Mouse (Mus musculus) cerebellum, postnatal 4 days (tissue): ENCODE data around the gene Sox13.

Source experiments
- DNase-seq, 2 experiments: peaks; one replicate each; pipeline ENCODE4 v3.0.0; 2022; ENCODE audit warnings: low spot score in 2 of 2, mixed read lengths in 1 of 2

Sox13 gene

GRCm38 (mm10) chr1:133431133-133431532, 7.0 kb upstream of the Sox13 start:
- DNase-seq = no peak

DNA sequence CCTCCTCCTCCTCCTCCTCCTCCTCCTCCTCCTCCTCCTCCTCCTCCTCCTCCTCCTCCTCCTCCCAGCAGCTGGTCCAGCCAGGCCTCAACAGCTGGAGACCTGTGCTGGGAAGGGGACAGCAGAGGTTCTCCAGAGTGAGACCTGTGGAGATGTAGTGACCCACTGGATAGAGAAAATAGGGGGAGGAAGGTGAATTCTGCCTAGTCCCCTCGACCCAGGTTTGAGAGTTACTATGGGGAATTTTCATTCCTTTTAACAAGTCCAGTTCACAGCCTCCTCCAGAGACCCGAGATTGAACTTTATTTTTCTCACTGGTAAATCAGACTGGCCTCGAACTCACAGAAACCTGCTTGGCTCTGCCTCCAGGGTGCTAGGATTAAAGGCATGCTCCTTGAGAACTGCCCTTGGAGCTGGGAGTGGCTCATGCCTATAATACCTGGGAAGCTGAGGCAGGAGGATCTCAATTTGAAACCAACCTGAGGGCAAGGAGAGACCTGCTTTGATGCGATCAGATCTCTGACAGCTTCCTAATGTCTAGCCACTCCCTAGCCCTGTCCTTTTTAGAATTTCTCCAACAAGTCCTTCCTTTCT, 467 bp upstream of the Sox13 start:
- DNase-seq = no peak

GRCm38 (mm10) chr1:133423166-133423542, 1.0 kb downstream of the Sox13 start:
- no peak for DNase-seq

DNA sequence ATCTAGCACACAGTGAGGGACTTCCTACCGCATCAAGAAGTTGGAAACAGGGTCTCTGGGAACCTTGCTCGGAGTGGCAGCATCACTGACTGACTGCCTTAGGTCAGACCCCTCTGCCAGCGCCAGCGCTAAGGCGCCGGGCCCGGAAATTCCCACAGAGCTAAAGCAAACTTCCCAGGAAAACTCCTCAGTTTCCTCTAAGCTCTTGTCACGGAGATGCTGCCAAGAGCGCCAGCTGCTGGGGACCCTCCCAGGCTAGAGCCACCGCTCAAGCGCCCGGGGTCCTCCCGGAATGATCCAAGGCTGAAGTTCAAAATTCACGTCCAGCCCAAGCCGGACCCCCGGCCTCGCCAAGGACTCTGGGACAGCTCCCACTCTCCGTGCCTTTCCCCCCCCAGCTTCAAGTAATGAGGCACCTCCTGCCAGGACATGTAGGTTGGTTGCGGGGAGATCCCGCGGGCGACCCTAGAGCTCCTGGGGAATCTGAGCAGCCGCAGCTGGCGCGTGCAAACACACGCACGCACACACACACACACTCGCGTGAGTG, 1.5 kb downstream of the Sox13 start:
- peak in 1 of 2 experiments; percentile 13 for DNase-seq

- DNase-seq = no peak
Measured at GRCm38 (mm10) chr1:133421975-133422570, 2.1 kb downstream of the Sox13 start.

DNA sequence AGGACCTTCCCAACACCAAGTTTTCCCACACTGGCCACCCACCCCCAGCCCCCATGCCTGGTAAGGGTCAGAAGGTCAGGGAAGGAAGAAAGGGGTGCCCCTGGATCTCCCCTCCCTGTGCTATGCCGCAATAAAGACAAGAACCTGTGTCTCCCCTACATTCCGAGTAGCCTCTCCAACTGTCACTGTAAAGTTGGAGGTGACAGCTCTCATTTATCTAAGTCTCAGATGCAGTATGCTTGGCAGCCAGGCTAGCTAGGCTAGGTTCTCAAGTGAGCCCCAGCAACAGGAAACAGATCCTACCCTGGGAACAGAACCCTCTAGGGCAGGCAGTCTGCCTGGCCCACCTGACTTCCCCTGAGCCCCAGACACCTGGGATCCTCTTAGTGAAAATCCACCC, 3.1 kb downstream of the Sox13 start:
- DNase-seq = no peak

DNA sequence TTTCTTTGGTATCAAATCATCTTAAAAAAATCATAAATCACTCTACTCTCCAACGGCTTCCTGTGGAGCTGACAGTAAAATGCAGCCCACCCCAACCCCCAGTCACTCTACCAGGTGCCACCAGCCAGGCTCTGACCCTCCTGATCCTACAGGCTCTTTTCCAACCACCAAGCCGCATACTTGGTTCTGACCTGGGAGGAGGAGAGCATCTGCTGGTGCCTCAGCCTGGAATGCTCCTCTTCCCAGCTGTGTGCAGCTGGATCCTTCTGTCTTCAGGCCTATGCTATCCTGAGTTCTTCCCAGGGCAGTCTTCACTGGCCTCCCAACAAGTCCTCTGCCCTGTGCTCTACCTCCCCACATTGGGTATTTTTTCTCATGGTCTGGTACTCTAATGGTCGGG, 3.7 kb downstream of the Sox13 start:
- no peak for DNase-seq

GRCm38 (mm10) chr1:133419178-133419834, 4.9 kb downstream of the Sox13 start:
- DNase-seq = no peak

- DNase-seq = peak in 1 of 2 experiments; percentile 14
Measured at GRCm38 (mm10) chr1:133418164-133418800, 5.9 kb downstream of the Sox13 start.

- no peak for DNase-seq
Measured at GRCm38 (mm10) chr1:133417539-133417938, 6.6 kb downstream of the Sox13 start.

GRCm38 (mm10) chr1:133417113-133417512, 7.1 kb downstream of the Sox13 start:
- DNase-seq = no peak

DNA sequence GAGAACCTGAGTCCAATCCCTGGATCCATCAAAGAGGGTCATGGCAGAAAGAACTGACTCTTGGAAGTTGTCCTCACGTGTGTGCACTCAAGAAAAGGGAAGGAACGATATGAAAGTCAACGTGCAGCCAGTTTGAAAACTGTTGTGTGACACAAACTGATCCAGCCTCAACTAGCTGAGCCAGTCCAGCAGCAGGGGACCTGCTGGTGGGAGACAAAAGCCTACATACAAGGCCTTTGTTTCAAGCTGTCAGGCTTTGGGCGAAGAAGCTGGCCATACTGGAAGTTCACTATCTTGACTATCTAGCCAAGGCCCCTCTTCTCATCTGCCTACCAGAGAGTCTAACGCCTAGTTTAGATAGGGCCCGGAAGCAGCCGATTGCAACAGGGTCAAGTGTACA, 7.7 kb downstream of the Sox13 start:
- no peak for DNase-seq

DNA sequence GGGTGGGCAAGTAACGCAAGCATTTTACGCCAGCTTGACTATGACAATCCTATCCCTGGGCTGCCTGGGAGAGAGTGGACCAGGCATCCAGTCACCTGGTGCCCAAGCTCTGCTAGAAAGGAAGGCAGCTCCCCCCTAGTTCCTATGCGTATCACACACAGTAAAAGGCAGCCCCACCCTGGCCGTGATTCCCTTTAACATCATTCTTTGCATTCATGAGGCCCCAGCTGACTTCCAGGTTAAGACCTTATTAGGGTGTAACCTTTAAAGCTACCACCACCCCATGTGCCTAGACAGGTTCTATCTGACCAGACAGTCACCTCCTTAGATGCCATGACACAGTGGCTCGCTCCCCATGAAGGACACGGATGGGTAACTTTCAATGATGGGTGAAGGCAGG, 8.7 kb downstream of the Sox13 start:
- no peak for DNase-seq

DNA sequence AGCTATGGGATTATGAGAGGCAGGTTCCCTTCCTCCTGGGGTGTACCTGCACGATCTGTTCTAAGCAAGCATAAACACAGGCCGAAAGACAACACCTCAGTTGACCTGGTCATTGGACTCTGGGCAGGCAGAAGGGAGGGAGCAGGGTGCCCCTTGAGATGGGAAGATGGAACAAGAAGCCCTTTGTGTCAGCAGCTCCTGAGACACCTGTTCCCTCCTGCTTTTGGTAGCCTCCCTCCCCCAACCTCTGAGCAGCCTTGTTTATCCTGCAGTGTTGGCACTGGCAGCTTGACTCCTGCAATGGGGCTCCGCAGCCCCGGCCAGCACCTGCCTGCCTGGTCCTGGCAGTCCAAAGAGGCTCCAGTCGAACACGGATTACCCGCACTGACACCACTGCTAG, 9.1 kb downstream of the Sox13 start:
- no peak for DNase-seq

DNA sequence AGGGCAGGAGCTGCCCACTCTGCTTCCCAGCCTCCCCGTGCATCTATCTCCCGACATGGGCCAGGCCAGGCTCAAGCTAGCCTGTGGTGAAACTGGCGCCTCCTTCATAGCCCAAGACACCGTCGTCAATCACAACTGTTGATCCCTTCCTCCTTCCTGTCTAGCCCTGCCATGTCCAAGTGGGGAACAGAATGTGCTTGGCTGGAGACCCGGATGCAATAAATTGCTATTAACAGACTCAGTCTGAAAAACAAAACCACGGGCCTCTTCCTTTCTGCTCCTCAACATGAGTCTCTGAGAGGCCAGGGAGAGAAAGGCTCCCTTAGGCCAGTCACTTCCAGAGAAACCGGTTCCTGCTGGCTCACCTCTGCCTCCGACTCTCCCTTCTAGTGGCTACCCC, 11.2 kb downstream of the Sox13 start:
- DNase-seq = no peak

DNA sequence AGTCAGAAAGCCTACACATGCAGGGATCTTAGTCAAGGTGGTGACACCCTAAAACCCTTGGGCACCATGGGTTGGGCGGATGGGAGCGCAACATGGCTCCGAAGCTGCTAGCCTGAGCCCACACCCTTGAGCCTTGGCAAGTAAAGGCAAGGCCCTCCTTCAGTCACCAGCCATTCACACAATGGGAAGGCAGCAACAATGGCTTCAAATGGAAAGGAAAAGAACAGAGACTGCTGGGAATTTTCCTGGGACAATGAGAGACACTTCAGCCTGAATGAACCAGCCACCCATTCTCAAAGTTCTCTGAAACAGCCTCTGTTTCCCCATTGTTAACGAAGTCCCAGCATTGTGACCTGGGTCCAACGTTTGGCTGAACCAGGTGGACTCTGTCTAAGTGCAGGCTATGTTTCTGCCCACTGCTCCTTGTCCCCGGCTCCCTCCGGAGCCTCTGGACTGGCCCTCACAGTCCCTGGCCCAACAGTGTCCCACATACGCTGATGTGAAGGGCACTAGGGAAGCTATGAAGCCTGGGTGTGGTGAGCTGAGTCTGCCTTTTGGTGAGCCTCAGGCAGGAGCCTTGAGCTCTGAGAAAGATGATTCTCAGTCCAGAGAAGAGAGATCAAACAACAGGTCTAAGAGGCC, 12.6 kb downstream of the Sox13 start:
- DNase-seq = no peak

DNA sequence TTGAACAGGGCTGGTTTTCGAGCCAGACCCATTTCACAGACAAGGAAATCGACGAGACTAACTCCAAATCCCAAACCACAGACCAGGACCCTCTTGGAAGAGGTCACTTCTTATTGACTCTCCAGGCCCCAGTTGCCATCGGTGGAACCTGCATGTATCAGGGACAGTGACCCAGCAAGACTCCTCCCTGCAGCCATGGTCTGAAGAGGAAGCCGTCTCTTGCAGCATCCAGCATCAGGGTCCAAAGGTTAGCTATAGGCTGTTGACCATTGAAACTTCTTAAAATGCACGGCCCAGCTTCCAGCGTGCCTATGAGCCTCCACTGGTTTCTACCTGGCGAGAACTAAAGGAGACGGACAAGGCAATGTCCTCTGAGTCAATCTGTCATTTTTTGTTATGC, 14.4 kb downstream of the Sox13 start:
- DNase-seq = no peak

DNA sequence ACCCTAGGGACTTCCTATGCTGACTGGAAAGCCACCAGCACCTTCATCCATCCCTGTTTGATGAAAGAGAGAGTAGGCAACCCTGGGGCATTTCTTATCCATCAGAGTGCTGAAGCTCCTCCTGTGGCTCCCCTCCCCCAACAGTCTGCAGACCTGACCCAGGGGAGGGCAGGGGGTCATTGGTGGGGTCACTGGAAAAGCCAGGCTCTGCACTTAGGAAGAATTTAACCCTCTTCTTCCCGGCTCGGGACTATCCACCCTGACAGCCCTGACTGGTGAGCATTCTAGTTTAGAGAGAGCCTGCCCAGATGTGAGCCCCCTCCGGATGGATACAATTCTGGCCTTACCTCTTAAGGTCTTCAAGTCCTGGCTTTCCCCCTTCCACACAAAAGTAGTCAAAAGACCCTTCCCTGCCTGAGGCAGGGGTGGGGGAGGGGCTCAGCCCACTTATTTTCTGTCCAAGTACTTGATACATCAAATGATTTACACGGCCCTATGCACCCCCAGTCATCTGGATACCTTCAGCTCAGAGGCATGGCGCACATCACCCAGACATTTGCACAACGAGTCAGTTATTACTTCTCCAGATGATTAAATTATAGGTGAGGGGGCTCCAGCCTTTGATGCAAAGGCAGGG, 15.2 kb downstream of the Sox13 start:
- DNase-seq = no peak

GRCm38 (mm10) chr1:133408321-133408720, 15.9 kb downstream of the Sox13 start:
- DNase-seq = no peak

- DNase-seq = no peak
Measured at GRCm38 (mm10) chr1:133407436-133407835, 16.7 kb downstream of the Sox13 start.

DNA sequence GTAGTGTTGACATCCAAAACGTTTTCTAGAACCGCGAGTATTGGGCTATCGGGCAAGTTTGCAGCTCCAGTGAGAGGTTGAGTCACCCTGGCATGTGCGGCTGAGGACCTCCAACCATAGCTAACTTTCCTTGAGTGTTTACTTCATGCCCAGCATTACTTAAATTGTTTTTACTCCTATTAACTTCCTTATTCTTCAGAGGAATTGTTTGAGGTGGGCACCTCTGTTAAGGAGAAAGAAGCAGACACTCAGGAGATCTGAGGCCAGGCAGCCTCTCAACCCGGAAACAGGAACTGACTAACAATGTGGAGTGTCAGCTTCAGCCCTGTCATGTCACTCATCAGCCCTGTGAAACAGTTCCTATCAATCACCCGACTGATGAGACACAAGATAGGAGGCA, 17.6 kb downstream of the Sox13 start:
- no peak for DNase-seq

DNA sequence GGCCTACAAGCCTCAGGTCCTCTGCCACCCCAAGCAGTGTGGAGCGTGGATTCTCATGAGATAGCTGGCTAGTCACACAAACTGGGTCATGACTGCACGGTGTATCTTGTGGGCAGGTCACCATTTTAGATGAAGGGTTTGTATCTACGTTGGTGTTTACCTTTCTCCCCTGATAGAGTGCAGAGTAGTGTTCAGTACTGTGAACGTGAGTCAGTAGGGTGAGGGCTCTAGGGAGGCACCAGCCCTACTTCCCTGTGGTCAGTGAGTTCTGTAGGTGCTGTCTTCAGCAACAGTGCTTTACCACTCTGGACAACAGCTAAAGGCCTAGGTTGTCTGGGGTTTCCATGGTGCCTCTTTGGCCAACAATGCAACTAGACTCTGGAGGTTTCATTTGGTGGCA, 20.2 kb downstream of the Sox13 start:
- DNase-seq = no peak
